Mouse (Mus musculus) T-helper 2 cell (primary cell): ENCODE measurements around the gene Tmem56.

ENCODE experiments used
- in situ Hi-C: fragments of 300-600 bp; cut with MboI, MseI; formaldehyde crosslinking; loops from one replicate; pipeline ENCODE4 v1.15.1; 2025; ENCODE audit warnings: high pct_unique_total_duplicates

Gene Tmem56

DNA sequence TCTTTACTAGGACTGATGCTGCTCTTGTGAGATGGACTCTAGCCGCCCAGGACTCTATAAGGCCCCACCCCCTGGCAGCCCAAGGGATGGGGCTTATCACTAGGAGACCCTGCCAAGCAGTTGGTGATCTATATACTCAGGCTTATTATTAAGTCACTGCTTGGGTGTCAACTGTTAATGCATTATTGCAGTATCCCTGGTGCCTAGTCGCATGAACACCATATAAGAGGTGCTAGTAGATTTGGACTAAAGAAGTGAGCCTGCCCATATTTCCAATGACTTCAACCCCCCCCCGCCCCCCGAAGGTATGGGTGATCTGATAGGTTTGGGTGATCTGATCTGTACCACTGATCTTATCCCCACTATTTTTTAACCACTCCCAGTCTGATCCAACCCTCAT is at the start of gene Tmem56:
Tmem56 (minus strand) TSS at position 101 of the 400 bp plus-strand sequence.
- in situ Hi-C loops, result no loop called here

- in situ Hi-C loops, result no loop called here
Measured at GRCm38 (mm10) chr3:121330244-121330646, 47.3 kb upstream of the Tmem56 start.

- in situ Hi-C loops, result no loop called here
Measured at GRCm38 (mm10) chr3:121329647-121330046, 46.7 kb upstream of the Tmem56 start.

- in situ Hi-C loops, result no loop called here
Measured at GRCm38 (mm10) chr3:121327406-121327805, 44.5 kb upstream of the Tmem56 start.

- in situ Hi-C loops, result loop anchor here (25.0 kb wide), 1 partner anchor 414 kb away; no protein-coding TSS in a partner anchor
Measured at GRCm38 (mm10) chr3:121323371-121323770, 40.5 kb upstream of the Tmem56 start.

- in situ Hi-C loops, result loop anchor here (25.0 kb wide), 1 partner anchor 416 kb away; no protein-coding TSS in a partner anchor
Measured at GRCm38 (mm10) chr3:121320896-121321295, 38.0 kb upstream of the Tmem56 start.

- in situ Hi-C loops, result loop anchor here (25.0 kb wide), 1 partner anchor 417 kb away; no protein-coding TSS in a partner anchor
Measured at GRCm38 (mm10) chr3:121319906-121320305, 37.0 kb upstream of the Tmem56 start.

- in situ Hi-C loops, result loop anchor here (25.0 kb wide), 1 partner anchor 422 kb away; no protein-coding TSS in a partner anchor
Measured at GRCm38 (mm10) chr3:121315498-121315897, 32.6 kb upstream of the Tmem56 start.

DNA sequence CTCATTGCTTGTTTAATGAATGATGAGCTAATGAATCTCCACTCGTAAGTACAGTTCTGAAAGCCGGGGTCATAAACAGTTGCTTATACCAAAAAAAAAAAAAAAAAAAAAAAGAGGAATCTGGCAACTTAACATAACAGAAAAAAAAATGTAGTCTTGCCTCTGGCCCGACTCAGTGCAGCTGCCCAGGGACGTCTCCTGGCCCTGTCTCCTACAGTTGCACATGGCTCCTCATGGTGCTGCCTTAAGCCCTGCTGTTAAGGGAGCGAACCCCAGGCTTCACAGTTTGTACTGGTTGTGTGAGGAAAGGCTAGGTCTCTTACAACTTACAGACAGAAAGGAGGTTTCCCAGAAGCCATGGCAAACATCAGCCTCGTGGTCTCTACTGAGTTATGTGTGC is 31.3 kb upstream of the Tmem56 start:
- in situ Hi-C loops, result loop anchor here (25.0 kb wide), 1 partner anchor 423 kb away; no protein-coding TSS in a partner anchor

- in situ Hi-C loops, result loop anchor here (25.0 kb wide), 1 partner anchor 424 kb away; no protein-coding TSS in a partner anchor
Measured at GRCm38 (mm10) chr3:121312979-121313378, 30.1 kb upstream of the Tmem56 start.

GRCm38 (mm10) chr3:121312426-121312825 is 29.5 kb upstream of the Tmem56 start:
- in situ Hi-C loops, result loop anchor here (25.0 kb wide), 1 partner anchor 425 kb away; no protein-coding TSS in a partner anchor

DNA sequence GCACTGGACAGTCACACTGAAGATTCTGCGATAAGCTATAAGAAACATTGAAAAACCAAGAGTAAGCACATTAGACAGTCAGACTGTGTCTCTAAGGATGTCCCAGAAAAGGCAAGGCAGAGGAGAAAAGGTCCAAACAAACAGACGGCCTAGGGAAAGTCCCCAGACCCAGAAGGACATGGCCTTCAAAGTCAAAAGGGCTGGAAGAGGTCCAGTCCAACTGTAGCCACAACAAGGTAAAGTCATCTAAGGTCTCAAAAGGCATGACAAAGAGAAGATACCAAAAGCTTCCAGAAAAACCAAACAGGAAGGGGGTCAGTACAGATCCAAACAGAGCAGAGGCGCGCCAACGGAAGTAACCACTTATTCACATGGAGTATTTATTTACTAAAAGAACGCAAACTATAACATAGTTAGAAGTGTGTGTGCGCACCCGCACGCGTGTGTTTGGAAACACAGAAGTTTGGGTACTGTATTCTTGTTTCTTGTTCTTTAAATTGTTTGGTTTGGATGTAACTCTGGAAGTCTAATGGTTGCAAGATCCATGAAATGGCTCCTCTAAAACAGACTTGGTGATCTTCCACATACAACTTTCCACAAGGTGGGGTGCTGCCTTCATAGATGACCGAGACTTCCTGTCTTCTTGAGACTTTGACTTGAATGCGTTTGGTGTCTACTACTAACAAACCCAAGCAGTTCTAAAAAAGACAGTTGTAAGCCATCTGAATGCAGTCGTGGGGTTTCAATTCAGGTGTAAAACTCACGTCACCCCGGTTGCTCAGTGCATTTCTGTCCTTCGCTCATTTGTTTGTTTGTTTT is 27.2 kb upstream of the Tmem56 start:
- in situ Hi-C loops, result loop anchor here (5.0 to 25.0 kb wide), 2 partner anchors 192 to 427 kb away; no protein-coding TSS in a partner anchor

- in situ Hi-C loops, result loop anchor here (5.0 to 25.0 kb wide), 2 partner anchors 193 to 428 kb away; no protein-coding TSS in a partner anchor
Measured at GRCm38 (mm10) chr3:121309429-121309828, 26.5 kb upstream of the Tmem56 start.

DNA sequence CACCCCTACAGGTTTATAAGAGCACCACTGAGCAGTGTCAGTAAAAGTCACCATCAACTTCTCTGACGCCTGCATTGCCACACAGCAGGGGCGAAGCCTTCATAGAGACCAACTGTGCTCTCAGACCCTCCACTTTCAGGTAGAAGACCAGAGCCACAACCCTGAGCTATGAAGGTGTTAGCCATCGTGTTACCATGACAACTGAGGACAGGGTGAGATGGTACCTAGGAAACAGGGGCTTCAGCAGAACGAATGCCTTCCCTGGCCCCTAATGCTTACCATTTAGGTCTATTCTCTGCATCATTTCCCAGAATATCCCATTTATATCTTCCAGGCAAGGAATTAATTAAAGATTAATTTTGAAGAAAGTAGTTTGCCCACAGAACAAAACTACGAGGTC is 26.0 kb upstream of the Tmem56 start:
- in situ Hi-C loops, result loop anchor here (5.0 to 25.0 kb wide), 2 partner anchors 193 to 428 kb away; no protein-coding TSS in a partner anchor

DNA sequence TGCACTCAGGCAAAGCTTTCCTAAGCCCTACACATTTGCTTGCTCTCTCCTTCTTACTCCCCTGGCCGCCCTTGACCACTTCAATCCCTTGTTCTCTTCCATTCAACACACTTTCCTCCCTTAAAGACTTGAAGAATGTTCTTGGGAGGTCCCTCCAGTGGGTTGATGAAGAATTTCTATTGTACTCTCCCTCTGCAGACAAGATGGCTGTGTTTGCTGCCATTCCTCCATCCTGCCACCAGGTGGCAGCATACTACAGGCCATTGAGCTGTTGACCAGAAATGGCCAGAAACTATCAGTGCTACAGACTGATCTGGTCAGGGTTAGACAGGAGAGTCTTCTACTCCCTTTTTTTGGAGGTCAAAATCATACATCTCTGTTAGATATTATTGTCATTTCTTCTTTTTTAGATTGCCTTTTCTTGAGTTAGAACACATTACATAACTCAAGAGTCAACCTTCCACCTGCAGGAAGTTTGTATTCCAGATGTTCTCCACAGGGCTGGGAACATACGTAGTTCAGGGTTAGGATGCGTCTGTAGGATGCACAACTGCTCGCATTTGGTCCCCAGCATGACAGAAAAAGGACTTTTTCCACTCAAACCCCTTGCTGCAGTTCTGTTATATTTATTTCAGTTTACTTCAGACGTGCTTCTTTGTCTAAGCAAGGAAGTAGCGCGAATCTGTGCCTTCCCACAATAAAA is 24.8 kb upstream of the Tmem56 start:
- in situ Hi-C loops, result loop anchor here (5.0 to 25.0 kb wide), 2 partner anchors 195 to 430 kb away; no protein-coding TSS in a partner anchor

- in situ Hi-C loops, result loop anchor here (5.0 to 25.0 kb wide), 2 partner anchors 196 to 431 kb away; no protein-coding TSS in a partner anchor
Measured at GRCm38 (mm10) chr3:121306641-121307040, 23.7 kb upstream of the Tmem56 start.

GRCm38 (mm10) chr3:121294200-121294599 is 11.3 kb upstream of the Tmem56 start:
- in situ Hi-C loops, result no loop called here

DNA sequence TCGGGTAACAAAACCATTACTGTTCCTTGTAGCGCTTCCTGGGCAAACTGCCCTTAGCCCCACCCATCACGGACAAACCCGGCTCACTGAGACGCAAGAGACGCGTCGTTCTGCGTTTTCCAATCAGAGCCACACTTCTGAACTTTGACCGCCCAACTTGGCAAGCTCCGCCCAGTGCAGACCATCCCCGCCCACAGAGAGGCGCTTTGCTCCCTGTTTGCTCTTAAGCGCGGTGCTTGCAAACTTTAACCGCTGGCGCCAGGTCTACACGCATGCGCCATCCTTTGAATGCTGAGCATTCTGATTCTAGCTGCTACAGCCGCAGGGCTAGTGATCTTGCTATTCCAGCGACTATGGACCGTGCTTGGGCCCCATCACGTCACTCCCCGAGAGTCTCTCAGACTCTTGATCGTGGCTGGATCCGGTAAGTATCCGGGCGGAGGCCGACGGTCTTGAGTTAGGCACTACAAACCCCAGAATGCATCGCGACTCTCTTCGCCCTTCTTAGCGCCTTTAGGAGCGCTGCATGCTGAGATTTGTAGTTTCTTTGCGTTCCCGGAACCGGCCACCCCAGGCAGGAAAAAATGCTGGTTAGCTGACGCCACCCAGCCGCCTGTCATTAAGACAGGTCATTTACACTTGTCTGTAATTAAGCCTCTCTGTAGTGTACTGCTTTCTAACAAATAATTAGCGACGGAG is 8.8 kb upstream of the Tmem56 start, which contains the start of gene Alg14:
Alg14 (plus strand) TSS at position 214 of the 699 bp plus-strand sequence.
- in situ Hi-C loops, result no loop called here

DNA sequence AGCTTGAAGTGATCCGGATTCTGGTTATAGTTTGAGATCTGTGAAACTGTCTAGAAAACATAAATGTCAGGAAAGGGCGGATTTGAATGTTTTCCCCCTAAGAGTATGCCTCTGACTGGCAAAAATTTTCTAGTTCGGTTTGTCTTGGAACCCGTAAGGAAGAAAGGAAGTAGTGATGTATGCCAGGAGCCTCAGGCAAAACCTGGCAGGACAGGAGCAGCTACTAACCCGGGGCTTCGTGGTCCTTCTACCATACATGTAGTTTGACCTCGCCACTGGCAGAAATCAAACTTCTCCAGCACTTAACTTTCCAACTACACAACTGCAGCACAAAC is 8.3 kb upstream of the Tmem56 start:
- in situ Hi-C loops, result no loop called here

DNA sequence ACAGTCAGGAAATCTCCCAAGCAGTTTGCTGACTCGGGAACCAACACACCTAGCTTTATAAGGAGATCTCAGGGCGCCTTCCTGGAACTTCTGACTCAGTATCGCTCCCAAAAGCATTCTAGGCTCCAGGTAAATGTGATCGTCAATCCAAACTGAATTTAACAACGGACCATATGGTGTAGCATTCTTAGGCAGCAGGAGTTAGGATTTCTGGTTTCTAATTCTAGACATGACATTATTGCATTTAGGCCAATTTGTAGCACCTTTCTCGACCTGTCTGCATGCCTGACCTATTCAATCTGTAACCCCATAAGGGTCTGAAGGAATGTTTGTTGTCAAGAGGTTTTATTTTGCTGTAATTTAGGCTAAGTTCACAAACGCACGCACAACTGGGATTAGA is 7.8 kb upstream of the Tmem56 start:
- in situ Hi-C loops, result no loop called here

GRCm38 (mm10) chr3:121287151-121287550 is 4.3 kb upstream of the Tmem56 start:
- in situ Hi-C loops, result no loop called here
